Mouse (Mus musculus): ENCODE measurements around the gene Vmn1r151. TPM values are rescaled to one million over a fixed set of nuclear protein-coding genes. Genes with fewer than 3 reads are reported as not detected.
"Not testable (repeated sequence)": the region's sequence is repeated elsewhere in the genome, so short reads cannot be mapped to it uniquely, and the experiment has no call there.

Gene Vmn1r151
- polyA plus RNA-seq (2015; fragmentation: Nextera tagmentation; extraction: Ambion mirVana) = not detected in 2 replicates

DNA sequence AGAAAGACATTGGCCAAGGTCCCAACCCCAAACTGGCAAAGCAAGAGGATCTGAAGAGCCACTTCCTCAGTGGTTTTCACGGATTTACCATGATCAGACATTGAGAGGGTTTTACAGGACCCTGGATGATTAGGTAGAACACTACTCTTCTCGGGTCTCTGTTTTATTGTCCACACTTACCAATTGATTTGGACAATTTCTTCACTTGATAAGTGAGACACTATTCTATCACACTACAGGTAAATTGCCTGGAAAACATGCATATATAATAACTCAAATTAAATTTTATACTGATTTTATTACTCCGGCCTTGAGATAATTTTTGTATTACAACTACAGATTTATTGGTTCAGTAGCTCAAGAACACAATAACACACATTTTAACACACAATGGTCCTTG is at the start of gene Vmn1r151:
TSS of gene Vmn1r151 (minus strand) at position 101 of the 400 bp plus-strand sequence.
- ATAC-seq (ENCODE audit: insufficient read depth, low FRiP score, low read depth) = not testable (repeated sequence)

GRCm38 (mm10) chr7:22534787-22535186 is 35.3 kb upstream of the Vmn1r151 start, which contains the start of gene Gm8677:
Gene Gm8677 (minus strand): TSS chr7:22534887.
- H3K27me3 ChIP-seq (replicated peaks); H3K4me2 ChIP-seq; H3K36me3 ChIP-seq; H3K4me3 ChIP-seq (replicated peaks); H3K27ac ChIP-seq; ATAC-seq (ENCODE audit: insufficient read depth, low FRiP score, low read depth); H3K9me3 ChIP-seq; H3K9ac ChIP-seq; H3K4me1 ChIP-seq: not testable (repeated sequence)
- no CpG with 5 or more reads among the region's 1 CpGs for WGBS

More for the DNA sequence above, at the start of gene Vmn1r151:
- not testable (repeated sequence) for H3K4me2 ChIP-seq; H3K9ac ChIP-seq; H3K27me3 ChIP-seq (replicated peaks); H3K36me3 ChIP-seq; H3K27ac ChIP-seq; H3K4me1 ChIP-seq; H3K9me3 ChIP-seq; H3K4me3 ChIP-seq (replicated peaks)
- 32% methylated on average over 2 of the region's 3 CpGs for WGBS

DNA sequence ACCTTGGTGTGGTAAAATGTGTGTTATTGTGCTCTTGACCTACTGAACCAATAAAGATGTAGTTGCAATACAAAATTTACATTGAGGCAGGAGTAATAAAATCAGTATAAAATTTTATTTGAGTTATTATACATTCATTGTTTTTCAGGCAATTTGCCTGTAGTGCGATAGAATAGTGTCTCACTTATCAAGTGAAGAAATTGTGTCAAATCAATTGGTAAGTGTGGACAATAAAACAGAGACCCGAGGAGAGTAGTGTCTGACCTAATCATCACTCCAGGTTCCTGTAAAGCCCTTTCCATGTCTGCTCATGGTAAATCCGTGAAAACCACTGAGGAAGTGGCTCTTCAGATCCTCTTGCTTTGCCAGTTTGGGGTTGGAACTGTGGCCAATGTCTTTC is 23.2 kb upstream of the Vmn1r151 start, which contains the start of gene Vmn1r152:
TSS of gene Vmn1r152 (plus strand) at position 301 of the 400 bp plus-strand sequence.
- no CpG with 5 or more reads among the region's 3 CpGs for WGBS
- H3K27ac ChIP-seq; H3K9me3 ChIP-seq; ATAC-seq (ENCODE audit: insufficient read depth, low FRiP score, low read depth); H3K9ac ChIP-seq; H3K4me2 ChIP-seq; H3K4me3 ChIP-seq (replicated peaks); H3K4me1 ChIP-seq; H3K36me3 ChIP-seq; H3K27me3 ChIP-seq (replicated peaks): not testable (repeated sequence)

- not testable (repeated sequence) for H3K27me3 ChIP-seq (replicated peaks); H3K9me3 ChIP-seq; H3K4me1 ChIP-seq; H3K4me2 ChIP-seq; H3K27ac ChIP-seq; ATAC-seq (ENCODE audit: insufficient read depth, low FRiP score, low read depth); H3K36me3 ChIP-seq; H3K9ac ChIP-seq; H3K4me3 ChIP-seq (replicated peaks)
- WGBS = no CpG with 5 or more reads among the region's 5 CpGs
These were observed 35.5 kb downstream of the Vmn1r151 start, which contains the start of gene Gm10665 for GRCm38 (mm10) chr7:22463975-22464374. Gene Gm10665 (minus strand): TSS chr7:22464075.

Other genes with a start within 250 kb of the Vmn1r151 start
- not detected in 2 replicates for gene Gm4187, start 170.0 kb downstream of the Vmn1r151 start, polyA plus RNA-seq (2015; fragmentation: Nextera tagmentation; extraction: Ambion mirVana)
- not detected in 2 replicates for gene Gm8660, start 128.6 kb downstream of the Vmn1r151 start, polyA plus RNA-seq (2015; fragmentation: Nextera tagmentation; extraction: Ambion mirVana)
- not detected in 2 replicates for gene Vmn1r148, start 86.1 kb downstream of the Vmn1r151 start, polyA plus RNA-seq (2015; fragmentation: Nextera tagmentation; extraction: Ambion mirVana)
- gene Vmn1r149, start 61.4 kb downstream of the Vmn1r151 start, polyA plus RNA-seq (2015; fragmentation: Nextera tagmentation; extraction: Ambion mirVana) = not detected in 2 replicates
- not detected in 2 replicates for gene Gm10665, start 35.6 kb downstream of the Vmn1r151 start, polyA plus RNA-seq (2015; fragmentation: Nextera tagmentation; extraction: Ambion mirVana)
- gene Vmn1r152, start 23.3 kb upstream of the Vmn1r151 start, polyA plus RNA-seq (2015; fragmentation: Nextera tagmentation; extraction: Ambion mirVana) = not detected in 2 replicates
- gene Gm8677, start 35.2 kb upstream of the Vmn1r151 start, polyA plus RNA-seq (2015; fragmentation: Nextera tagmentation; extraction: Ambion mirVana) = not detected in 2 replicates
- not detected in 2 replicates for gene Gm4201, start 65.7 kb upstream of the Vmn1r151 start, polyA plus RNA-seq (2015; fragmentation: Nextera tagmentation; extraction: Ambion mirVana)
- not detected in 2 replicates for gene Gm4565, start 88.4 kb upstream of the Vmn1r151 start, polyA plus RNA-seq (2015; fragmentation: Nextera tagmentation; extraction: Ambion mirVana)
- not detected in 2 replicates for gene Vmn1r155, start 158.3 kb upstream of the Vmn1r151 start, polyA plus RNA-seq (2015; fragmentation: Nextera tagmentation; extraction: Ambion mirVana)
- gene Gm8693, start 192.6 kb upstream of the Vmn1r151 start, polyA plus RNA-seq (2015; fragmentation: Nextera tagmentation; extraction: Ambion mirVana) = not detected in 2 replicates
- gene Gm4567, start 220.0 kb upstream of the Vmn1r151 start, polyA plus RNA-seq (2015; fragmentation: Nextera tagmentation; extraction: Ambion mirVana) = not detected in 2 replicates

Data from stomach, embryonic 15.5 days (tissue).